Mouse (Mus musculus): ENCODE results near the gene Dgkd. TPM values are rescaled to one million over a fixed set of nuclear protein-coding genes. Genes with fewer than 3 reads are reported as not detected.

Gene Dgkd
- polyA plus RNA-seq (2014; fragmentation: Nextera tagmentation; extraction: Ambion mirVana): 45.7 and 46.3 TPM in 2 replicates

DNA sequence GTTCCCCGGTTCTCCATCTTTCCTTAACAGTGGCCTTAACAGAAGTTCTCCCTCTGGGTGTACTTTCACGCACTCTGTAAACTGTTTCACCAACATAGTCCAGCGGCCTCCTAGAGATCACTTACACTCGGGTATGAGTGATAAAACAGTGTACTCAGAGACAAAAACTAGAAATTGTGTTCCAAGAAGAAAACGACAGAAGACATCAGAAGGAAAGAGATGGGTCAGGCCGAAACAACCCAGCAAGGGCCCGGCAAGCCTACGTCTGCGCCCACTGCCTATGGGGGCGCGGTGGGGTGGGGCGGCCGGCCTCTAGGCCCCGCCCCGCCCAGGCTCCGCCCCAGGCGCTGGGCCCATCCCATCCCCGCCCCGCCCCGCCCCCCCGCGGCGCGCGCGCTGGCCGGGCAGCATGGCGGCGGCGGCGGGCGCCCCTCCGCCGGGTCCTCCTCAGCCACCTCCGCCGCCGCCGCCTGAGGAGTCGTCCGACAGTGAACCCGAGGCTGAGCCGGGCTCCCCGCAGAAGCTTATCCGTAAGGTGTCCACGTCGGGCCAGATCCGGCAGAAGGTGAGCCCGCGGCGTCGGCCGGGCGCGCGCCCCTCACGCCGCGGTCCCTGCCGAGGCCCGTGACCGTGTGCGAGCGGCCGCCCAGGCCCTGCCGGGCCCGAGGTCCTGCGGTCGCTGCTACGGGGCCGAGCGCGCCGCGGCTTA is at the start of gene Dgkd:
Dgkd (plus strand) TSS at position 396 of the 709 bp plus-strand sequence.
- DNase-seq (ENCODE audit: low spot score) (peak; percentile 92), ATAC-seq (replicated peaks; ENCODE audit: low FRiP score) (peak; percentile 95)
- peaks cover 12% of the 10 kb centered on the region; the same call in 1 of the 2 replicates for H3K4me1 ChIP-seq (replicated peaks; ENCODE audit: control insufficient read depth, insufficient read depth, low read length)
- peak within 1 kb of the TSS; percentile 96 for H3K4me3 ChIP-seq (ENCODE audit: low read depth, low read length)
- H3K27ac ChIP-seq (ENCODE audit: low read depth, low read length): no peak within 1 kb of the TSS
- H3K27me3 ChIP-seq (ENCODE audit: control insufficient read depth, insufficient read depth, low read length): no peaks in the 10 kb centered on the region
- H3K9ac ChIP-seq (ENCODE audit: low read length): peak within 1 kb of the TSS; percentile 92
- peak within 1 kb of the TSS; percentile 87 for H3K4me2 ChIP-seq (ENCODE audit: low read depth, low read length, severe bottlenecking)
- 1% methylated on average over 40 of the region's 74 CpGs for WGBS
- no peaks in the 10 kb centered on the region for H3K36me3 ChIP-seq (ENCODE audit: control insufficient read depth, insufficient read depth, low read length)
- H3K9me3 ChIP-seq (ENCODE audit: control insufficient read depth, low read length): no peaks in the 10 kb centered on the region

- no peak for DNase-seq (ENCODE audit: low spot score)
- Histone ChIP-seq H3K9me3 (ENCODE audit: control insufficient read depth, low read length) (no peaks in the 10 kb centered on the region), H3K4me3 (ENCODE audit: low read depth, low read length) (no peak within 1 kb of the TSS), H3K36me3 (ENCODE audit: control insufficient read depth, insufficient read depth, low read length) (no peaks in the 10 kb centered on the region), H3K4me1 (replicated peaks; ENCODE audit: control insufficient read depth, insufficient read depth, low read length) (no peaks in the 10 kb centered on the region), H3K9ac (ENCODE audit: low read length) (no peak within 1 kb of the TSS), H3K4me2 (ENCODE audit: low read depth, low read length, severe bottlenecking) (no peak within 1 kb of the TSS), H3K27ac (ENCODE audit: low read depth, low read length) (no peak within 1 kb of the TSS), H3K27me3 (ENCODE audit: control insufficient read depth, insufficient read depth, low read length) (no peaks in the 10 kb centered on the region)
- no peak for ATAC-seq (replicated peaks; ENCODE audit: low FRiP score)
- 84% methylated on average over 6 of the region's 6 CpGs for WGBS
These were observed 49.5 kb upstream of the Dgkd start, which contains the start of gene Sag for GRCm38 (mm10) chr1:87803576-87803975. Sag (plus strand) TSS chr1:87803680.

GRCm38 (mm10) chr1:87807751-87808150 is 45.3 kb upstream of the Dgkd start:
- Histone ChIP-seq H3K4me2 (ENCODE audit: low read depth, low read length, severe bottlenecking) (no peak overlapping the region), H3K36me3 (ENCODE audit: control insufficient read depth, insufficient read depth, low read length) (no peaks in the 10 kb centered on the region), H3K9ac (ENCODE audit: low read length) (no peak overlapping the region), H3K27ac (ENCODE audit: low read depth, low read length) (no peak overlapping the region), H3K4me3 (ENCODE audit: low read depth, low read length) (no peak overlapping the region), H3K9me3 (ENCODE audit: control insufficient read depth, low read length) (no peaks in the 10 kb centered on the region), H3K4me1 (replicated peaks; ENCODE audit: control insufficient read depth, insufficient read depth, low read length) (no peaks in the 10 kb centered on the region), H3K27me3 (ENCODE audit: control insufficient read depth, insufficient read depth, low read length) (no peaks in the 10 kb centered on the region)
- 79% methylated on average over 1 of the region's 1 CpGs for WGBS
- no peak for ATAC-seq (replicated peaks; ENCODE audit: low FRiP score)
- no peak for DNase-seq (ENCODE audit: low spot score)

DNA sequence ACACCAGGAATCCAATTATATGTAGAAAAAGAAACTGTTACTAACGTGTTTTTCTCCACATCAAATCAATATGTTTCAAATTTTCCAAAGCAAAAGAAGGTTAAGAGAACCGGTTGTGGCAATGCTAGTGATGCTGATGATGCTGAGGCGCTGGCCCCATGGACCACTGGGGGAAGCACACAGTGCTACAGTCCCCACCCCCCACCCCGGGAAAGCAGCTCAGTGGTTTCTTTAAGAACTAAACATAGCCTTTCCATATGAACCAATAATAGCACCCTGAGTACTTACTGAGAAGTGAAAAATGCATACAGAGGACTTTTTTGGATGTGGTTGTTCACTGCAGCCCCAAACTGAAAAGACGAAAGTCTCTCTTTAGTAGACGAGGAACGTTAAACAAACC is 41.7 kb upstream of the Dgkd start:
- WGBS: 89% methylated on average over 7 of the region's 7 CpGs
- ATAC-seq (replicated peaks; ENCODE audit: low FRiP score): no peak
- H3K9me3 ChIP-seq (ENCODE audit: control insufficient read depth, low read length): no peaks in the 10 kb centered on the region
- no peak for DNase-seq (ENCODE audit: low spot score)
- H3K4me2 ChIP-seq (ENCODE audit: low read depth, low read length, severe bottlenecking): no peak overlapping the region
- no peak overlapping the region for H3K9ac ChIP-seq (ENCODE audit: low read length)
- no peak overlapping the region for H3K27ac ChIP-seq (ENCODE audit: low read depth, low read length)
- no peaks in the 10 kb centered on the region for H3K36me3 ChIP-seq (ENCODE audit: control insufficient read depth, insufficient read depth, low read length)
- no peak overlapping the region for H3K4me3 ChIP-seq (ENCODE audit: low read depth, low read length)
- H3K4me1 ChIP-seq (replicated peaks; ENCODE audit: control insufficient read depth, insufficient read depth, low read length): no peaks in the 10 kb centered on the region
- no peaks in the 10 kb centered on the region for H3K27me3 ChIP-seq (ENCODE audit: control insufficient read depth, insufficient read depth, low read length)

- Histone ChIP-seq H3K27me3 (ENCODE audit: control insufficient read depth, insufficient read depth, low read length) (no peaks in the 10 kb centered on the region), H3K4me3 (ENCODE audit: low read depth, low read length) (no peak overlapping the region), H3K27ac (ENCODE audit: low read depth, low read length) (no peak overlapping the region), H3K4me2 (ENCODE audit: low read depth, low read length, severe bottlenecking) (no peak overlapping the region), H3K9me3 (ENCODE audit: control insufficient read depth, low read length) (no peaks in the 10 kb centered on the region), H3K4me1 (replicated peaks; ENCODE audit: control insufficient read depth, insufficient read depth, low read length) (no peaks in the 10 kb centered on the region), H3K36me3 (ENCODE audit: control insufficient read depth, insufficient read depth, low read length) (no peaks in the 10 kb centered on the region), H3K9ac (ENCODE audit: low read length) (no peak overlapping the region)
- WGBS: 87% methylated on average over 10 of the region's 10 CpGs
- DNase-seq (ENCODE audit: low spot score): no peak
- ATAC-seq (replicated peaks; ENCODE audit: low FRiP score): no peak
These were observed 41.0 kb upstream of the Dgkd start for GRCm38 (mm10) chr1:87812061-87812460.

DNA sequence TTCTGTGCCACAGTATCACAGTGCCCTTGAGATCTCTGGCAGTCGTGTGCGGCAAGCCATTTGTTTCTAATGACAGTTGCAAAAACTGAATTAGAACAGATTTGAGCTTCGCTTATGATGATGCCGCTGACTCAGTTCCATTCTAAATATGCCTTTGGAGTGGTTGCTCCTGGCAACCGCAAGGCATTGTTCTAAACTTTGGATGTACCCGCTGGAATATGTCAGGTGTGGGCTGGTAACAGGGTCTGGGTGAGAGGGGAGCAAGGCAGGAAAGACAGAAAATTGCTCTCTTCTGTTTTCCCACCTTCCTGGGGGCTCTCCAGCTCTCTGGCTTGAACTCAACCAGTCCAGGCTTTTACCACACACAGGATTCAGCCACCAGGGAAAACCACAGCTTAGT is 39.9 kb upstream of the Dgkd start:
- no peak overlapping the region for H3K9ac ChIP-seq (ENCODE audit: low read length)
- no peak overlapping the region for H3K27ac ChIP-seq (ENCODE audit: low read depth, low read length)
- ATAC-seq (replicated peaks; ENCODE audit: low FRiP score): no peak
- H3K36me3 ChIP-seq (ENCODE audit: control insufficient read depth, insufficient read depth, low read length): no peaks in the 10 kb centered on the region
- H3K4me3 ChIP-seq (ENCODE audit: low read depth, low read length): no peak overlapping the region
- H3K4me2 ChIP-seq (ENCODE audit: low read depth, low read length, severe bottlenecking): no peak overlapping the region
- no peaks in the 10 kb centered on the region for H3K9me3 ChIP-seq (ENCODE audit: control insufficient read depth, low read length)
- DNase-seq (ENCODE audit: low spot score): no peak
- no peaks in the 10 kb centered on the region for H3K27me3 ChIP-seq (ENCODE audit: control insufficient read depth, insufficient read depth, low read length)
- WGBS: 86% methylated on average over 6 of the region's 6 CpGs
- H3K4me1 ChIP-seq (replicated peaks; ENCODE audit: control insufficient read depth, insufficient read depth, low read length): no peaks in the 10 kb centered on the region

- no peak for ATAC-seq (replicated peaks; ENCODE audit: low FRiP score)
- 87% methylated on average over 7 of the region's 7 CpGs for WGBS
These were observed 39.4 kb upstream of the Dgkd start for GRCm38 (mm10) chr1:87813681-87814080.

GRCm38 (mm10) chr1:87824420-87824995 is 28.6 kb upstream of the Dgkd start:
- no peaks in the 10 kb centered on the region for H3K9me3 ChIP-seq (ENCODE audit: control insufficient read depth, low read length)
- ATAC-seq (replicated peaks; ENCODE audit: low FRiP score): no peak
- H3K4me3 ChIP-seq (ENCODE audit: low read depth, low read length): no peak overlapping the region
- no peaks in the 10 kb centered on the region for H3K27me3 ChIP-seq (ENCODE audit: control insufficient read depth, insufficient read depth, low read length)
- 91% methylated on average over 10 of the region's 10 CpGs for WGBS
- no peak for DNase-seq (ENCODE audit: low spot score)
- no peak overlapping the region for H3K9ac ChIP-seq (ENCODE audit: low read length)
- no peaks in the 10 kb centered on the region for H3K36me3 ChIP-seq (ENCODE audit: control insufficient read depth, insufficient read depth, low read length)
- no peak overlapping the region for H3K27ac ChIP-seq (ENCODE audit: low read depth, low read length)
- no peak overlapping the region for H3K4me2 ChIP-seq (ENCODE audit: low read depth, low read length, severe bottlenecking)
- H3K4me1 ChIP-seq (replicated peaks; ENCODE audit: control insufficient read depth, insufficient read depth, low read length): no peaks in the 10 kb centered on the region

More at GRCm38 (mm10) chr1:87813681-87814080, 39.4 kb upstream of the Dgkd start:
- Histone ChIP-seq H3K27me3 (ENCODE audit: control insufficient read depth, insufficient read depth, low read length) (no peaks in the 10 kb centered on the region), H3K9ac (ENCODE audit: low read length) (no peak overlapping the region), H3K4me2 (ENCODE audit: low read depth, low read length, severe bottlenecking) (no peak overlapping the region), H3K4me3 (ENCODE audit: low read depth, low read length) (no peak overlapping the region), H3K4me1 (replicated peaks; ENCODE audit: control insufficient read depth, insufficient read depth, low read length) (no peaks in the 10 kb centered on the region), H3K36me3 (ENCODE audit: control insufficient read depth, insufficient read depth, low read length) (no peaks in the 10 kb centered on the region), H3K27ac (ENCODE audit: low read depth, low read length) (no peak overlapping the region), H3K9me3 (ENCODE audit: control insufficient read depth, low read length) (no peaks in the 10 kb centered on the region)
- no peak for DNase-seq (ENCODE audit: low spot score)

- H3K9ac ChIP-seq (ENCODE audit: low read length): no peak overlapping the region
- no peak overlapping the region for H3K4me3 ChIP-seq (ENCODE audit: low read depth, low read length)
- no peaks in the 10 kb centered on the region for H3K4me1 ChIP-seq (replicated peaks; ENCODE audit: control insufficient read depth, insufficient read depth, low read length)
- no peak overlapping the region for H3K27ac ChIP-seq (ENCODE audit: low read depth, low read length)
- DNase-seq (ENCODE audit: low spot score) (no peak), ATAC-seq (replicated peaks; ENCODE audit: low FRiP score) (no peak)
- H3K36me3 ChIP-seq (ENCODE audit: control insufficient read depth, insufficient read depth, low read length): no peaks in the 10 kb centered on the region
- no peaks in the 10 kb centered on the region for H3K9me3 ChIP-seq (ENCODE audit: control insufficient read depth, low read length)
- H3K4me2 ChIP-seq (ENCODE audit: low read depth, low read length, severe bottlenecking): no peak overlapping the region
- H3K27me3 ChIP-seq (ENCODE audit: control insufficient read depth, insufficient read depth, low read length): no peaks in the 10 kb centered on the region
- 93% methylated on average over 5 of the region's 5 CpGs for WGBS
These were observed 27.8 kb upstream of the Dgkd start for GRCm38 (mm10) chr1:87825281-87825680.

All from forebrain, embryonic 11.5 days (tissue).